Mouse (Mus musculus): ENCODE results near the gene Vezt.

Gene Vezt

GRCm38 (mm10) chr10:94035658-94036374 lies at the start of gene Vezt, which contains the start of gene Fgd6:
TSS of gene Vezt (minus strand) at chr10:94035817.
TSS of gene Fgd6 (plus strand) at chr10:94036001.
- peak; percentile 100 for DNase-seq

GRCm38 (mm10) chr10:94082040-94082734 lies 46.6 kb upstream of the Vezt start:
- peak in 1 of 2 experiments; percentile 8 for DNase-seq

GRCm38 (mm10) chr10:94080740-94081139 lies 45.1 kb upstream of the Vezt start:
- DNase-seq, result no peak

- no peak for DNase-seq
Observed at GRCm38 (mm10) chr10:94076966-94077825, 41.6 kb upstream of the Vezt start.

GRCm38 (mm10) chr10:94072916-94073465 lies 37.4 kb upstream of the Vezt start:
- no peak for DNase-seq

GRCm38 (mm10) chr10:94072261-94072915 lies 36.8 kb upstream of the Vezt start:
- no peak for DNase-seq

- DNase-seq, result no peak
Observed at GRCm38 (mm10) chr10:94071641-94072040, 36.0 kb upstream of the Vezt start.

- no peak for DNase-seq
Observed at GRCm38 (mm10) chr10:94068701-94069100, 33.1 kb upstream of the Vezt start.

- no peak for DNase-seq
Observed at GRCm38 (mm10) chr10:94066896-94067295, 31.3 kb upstream of the Vezt start.

- DNase-seq, result no peak
Observed at GRCm38 (mm10) chr10:94062357-94062756, 26.7 kb upstream of the Vezt start.

GRCm38 (mm10) chr10:94060190-94060589 lies 24.6 kb upstream of the Vezt start:
- no peak for DNase-seq

GRCm38 (mm10) chr10:94059618-94060055 lies 24.0 kb upstream of the Vezt start:
- DNase-seq, result peak; percentile 14 to 16

GRCm38 (mm10) chr10:94056487-94056886 lies 20.9 kb upstream of the Vezt start:
- no peak for DNase-seq

- no peak for DNase-seq
Observed at GRCm38 (mm10) chr10:94050736-94051135, 15.1 kb upstream of the Vezt start.

- DNase-seq, result no peak
Observed at GRCm38 (mm10) chr10:94049121-94049520, 13.5 kb upstream of the Vezt start.

- no peak for DNase-seq
Observed at GRCm38 (mm10) chr10:94047845-94048559, 12.4 kb upstream of the Vezt start.

GRCm38 (mm10) chr10:94047024-94047423 lies 11.4 kb upstream of the Vezt start:
- DNase-seq, result no peak

- DNase-seq, result no peak
Observed at GRCm38 (mm10) chr10:94045301-94045700, 9.7 kb upstream of the Vezt start.

- DNase-seq, result no peak
Observed at GRCm38 (mm10) chr10:94043908-94044307, 8.3 kb upstream of the Vezt start.

- DNase-seq, result peak; percentile 46 to 49
Observed at GRCm38 (mm10) chr10:94038366-94039260, 3.0 kb upstream of the Vezt start.

GRCm38 (mm10) chr10:94037596-94037995 lies 2.0 kb upstream of the Vezt start:
- DNase-seq, result no peak

Data from B cell, adult 2 months (primary cell).